ENCODE assay signal across 9 mouse cellular contexts in genomic region chr17:64130356-64130755, GRCm38 (mm10).
A peak's percentile ranks its signal among the peaks of the same experiment; 100 is the strongest.
DNase-seq lines count a peak whose midpoint lies in the region; ATAC-seq lines count a peak whose summit lies in the region.
"Had no signal": no experiment of that assay in that cellular context is flagged by ENCODE, and none has a peak within 500 bp of the region (broad histone marks: within the 10 kb centered on the region; RNA-seq: fewer than 3 reads in every experiment).

No protein-coding gene starts in this region.

- no peak overlapping the region for H3K4me3 ChIP-seq in midbrain, embryonic 14.5 days (replicated peaks; ENCODE audit: low read depth, low read length)
- no peak overlapping the region for H3K4me3 ChIP-seq in midbrain, embryonic 11.5 days (ENCODE audit: low read depth, low read length)
- no peak overlapping the region for H3K4me3 ChIP-seq in limb, embryonic 10.5 days
- H3K4me3 ChIP-seq: neural tube, embryonic 12.5 days had no signal

- H3K4me1 ChIP-seq in midbrain, embryonic 14.5 days (ENCODE audit: control insufficient read depth, insufficient read depth, low read length): no peaks in the 10 kb centered on the region
- H3K4me1 ChIP-seq in midbrain, embryonic 11.5 days (ENCODE audit: control insufficient read depth, insufficient read depth, low read length): no peaks in the 10 kb centered on the region
- peaks cover 17% of the 10 kb centered on the region for H3K4me1 ChIP-seq in limb, embryonic 10.5 days
- H3K4me1 ChIP-seq: neural tube, embryonic 12.5 days had no signal

- H3K4me2 ChIP-seq in midbrain, embryonic 14.5 days (ENCODE audit: low read length): no peak overlapping the region
- no peak overlapping the region for H3K4me2 ChIP-seq in midbrain, embryonic 11.5 days
- H3K4me2 ChIP-seq: neural tube, embryonic 12.5 days had no signal

- H3K36me3 ChIP-seq in midbrain, embryonic 14.5 days (ENCODE audit: control insufficient read depth, insufficient read depth, low read length): no peaks in the 10 kb centered on the region
- no peaks in the 10 kb centered on the region for H3K36me3 ChIP-seq in midbrain, embryonic 11.5 days (ENCODE audit: control insufficient read depth, insufficient read depth, low read length)
- no peaks in the 10 kb centered on the region for H3K36me3 ChIP-seq in limb, embryonic 10.5 days
- H3K36me3 ChIP-seq: neural tube, embryonic 12.5 days had no signal

- H3K27ac ChIP-seq in midbrain, embryonic 14.5 days (replicated peaks; ENCODE audit: low read depth, low read length): no peak overlapping the region
- H3K27ac ChIP-seq in midbrain, embryonic 11.5 days (ENCODE audit: low read depth, low read length): no peak overlapping the region
- H3K27ac ChIP-seq in limb, embryonic 10.5 days: peak overlapping the region; percentile 67
- H3K27ac ChIP-seq: kidney, postnatal 0 days; neural tube, embryonic 12.5 days had no signal

- DNase-seq in midbrain, embryonic 14.5 days: peak; percentile 48
- no peak for DNase-seq in midbrain, embryonic 11.5 days (ENCODE audit: low spot score, missing footprints)
- DNase-seq in cerebellum, adult 9-11 months: peak; percentile 84
- DNase-seq in heart, postnatal 14 days: peak; percentile 24 to 41
- no peak for DNase-seq in limb, embryonic 10.5 days (ENCODE audit: low spot score)
- no peak for DNase-seq in spleen, postnatal 4 days (ENCODE audit: low spot score in 2 of 2)
- no peak for DNase-seq in spleen, postnatal 36 days (ENCODE audit: low spot score in 2 of 2)

- no peak overlapping the region for H3K9ac ChIP-seq in midbrain, embryonic 14.5 days (replicated peaks; ENCODE audit: low read length)
- no peak overlapping the region for H3K9ac ChIP-seq in midbrain, embryonic 11.5 days (ENCODE audit: low read length)
- H3K9ac ChIP-seq: neural tube, embryonic 12.5 days had no signal

- intact Hi-C loops in heart, postnatal 14 days (cut with DNase I): no loop called here

- no peaks in the 10 kb centered on the region for H3K27me3 ChIP-seq in midbrain, embryonic 14.5 days (ENCODE audit: control insufficient read depth, insufficient read depth, low read length)
- no peaks in the 10 kb centered on the region for H3K27me3 ChIP-seq in midbrain, embryonic 11.5 days (ENCODE audit: control insufficient read depth, insufficient read depth, low read length)
- no peaks in the 10 kb centered on the region for H3K27me3 ChIP-seq in limb, embryonic 10.5 days (ENCODE audit: low read depth, poor library complexity, severe bottlenecking)
- H3K27me3 ChIP-seq: neural tube, embryonic 12.5 days had no signal

- no peak for ATAC-seq in midbrain, embryonic 14.5 days (ENCODE audit: low FRiP score, low TSS enrichment)
- no peak for ATAC-seq in midbrain, embryonic 11.5 days (ENCODE audit: low FRiP score)

- no peaks in the 10 kb centered on the region for H3K9me3 ChIP-seq in midbrain, embryonic 14.5 days (ENCODE audit: control insufficient read depth, low read length)
- H3K9me3 ChIP-seq in midbrain, embryonic 11.5 days (ENCODE audit: control insufficient read depth, low read length): no peaks in the 10 kb centered on the region
- H3K9me3 ChIP-seq in limb, embryonic 10.5 days (replicated peaks): no peaks in the 10 kb centered on the region
- H3K9me3 ChIP-seq: neural tube, embryonic 12.5 days had no signal

- 69% methylated on average over 3 of the region's 3 CpGs for WGBS in midbrain, embryonic 14.5 days
- 80% methylated on average over 3 of the region's 3 CpGs for whole genome bisulfite sequencing in midbrain, embryonic 11.5 days
- WGBS in limb, embryonic 10.5 days: 72% methylated on average over 3 of the region's 3 CpGs

Comparison
In these comparisons a context has a peak if more than half of its experiments do, and no peak if none do; other contexts are left out.
1. DNase-seq: peak in midbrain, embryonic 14.5 days (single experiment), cerebellum, adult 9-11 months (single experiment) and heart, postnatal 14 days (2 of 2); none in midbrain, embryonic 11.5 days (single experiment), limb, embryonic 10.5 days (single experiment), spleen, postnatal 4 days (0 of 2) and spleen, postnatal 36 days (0 of 2).